Mouse (Mus musculus) heart, adult 2 months (tissue): ENCODE results near the gene Zfp423. TPM values are rescaled to one million over a fixed set of nuclear protein-coding genes. Genes with fewer than 3 reads are reported as not detected.

Experiments
- DNase-seq, 2 experiments: peaks; one replicate each; pipeline ENCODE4 v3.0.0; 2021
- H3K27ac ChIP-seq: fragments of 200-600 bp; 2 replicates; pipeline ENCODE4 v1.8.1; 2022
- H3K27me3 ChIP-seq: fragments of 200-500 bp; 2 replicates; pipeline ENCODE4 v1.6.1; 2012; ENCODE audit warnings: mild to moderate bottlenecking, low read length, inconsistent platforms, mixed read lengths; ENCODE audit not compliant: control insufficient read depth, insufficient read depth
- H3K36me3 ChIP-seq: fragments of 200-500 bp; 2 replicates; pipeline ENCODE4 v1.6.1; 2012; ENCODE audit warnings: low read length, inconsistent platforms; ENCODE audit not compliant: control insufficient read depth, insufficient read depth
- H3K4me1 ChIP-seq: fragments of 200-500 bp; 2 replicates; pipeline ENCODE4 v1.6.1; 2011; ENCODE audit warnings: low read length; ENCODE audit not compliant: control insufficient read depth, insufficient read depth
- H3K4me3 ChIP-seq: fragments of 200-600 bp; 2 replicates; pipeline ENCODE4 v1.8.1; 2022
- H3K79me2 ChIP-seq: fragments of 200-500 bp; replicated peaks from 2 replicates; pipeline ENCODE4 v1.6.1; 2012; ENCODE audit warnings: mild to moderate bottlenecking, inconsistent platforms, low read length, moderate library complexity, mixed read lengths; ENCODE audit not compliant: control insufficient read depth, insufficient read depth
- H3K9ac ChIP-seq: fragments of 200-500 bp; 2 replicates; pipeline ENCODE4 v1.6.1; 2012; ENCODE audit warnings: low read depth, mild to moderate bottlenecking, control low read depth, inconsistent platforms, low read length, mixed read lengths
- CTCF ChIP-seq: fragments of 200-600 bp; IDR thresholded peaks from 2 replicates; pipeline ENCODE4 v1.8.1; 2022; ENCODE audit warnings: antibody characterized with exemption, mild to moderate bottlenecking, moderate library complexity
- EP300 ChIP-seq: fragments of 200-500 bp; IDR thresholded peaks from 2 replicates; pipeline ENCODE4 v1.6.1; 2011; ENCODE audit warnings: low read depth, low read length, control low read depth; ENCODE audit not compliant: insufficient read depth
- POLR2A ChIP-seq: fragments of 200-500 bp; IDR thresholded peaks from 2 replicates; pipeline ENCODE4 v1.6.1; 2011; ENCODE audit warnings: mild to moderate bottlenecking, low read depth, low read length, control low read depth; ENCODE audit not compliant: insufficient read depth
- WGBS: fragments of 180-500 bp; shearing (Covaris S2); methylation state at CpG from one replicate; pipeline ENCODE4 v1.1.7; 2018; 5-methylcytosine and 5-hydroxymethylcytosine counted together
- intact Hi-C: fragments of 180-260 bp; cut with DNase I; formaldehyde crosslinking; loops from one replicate; pipeline ENCODE4 v1.15.1; 2025
- polyA plus RNA-seq: library from polyadenylated mRNA; depleted of rRNA; stranded (reverse); fragments of >200 nt; gene quantifications from 2 replicates; pipeline ENCODE4 v1.2.3, GENCODE M21; 2012
- total RNA-seq, 2 experiments: library from RNA; stranded (reverse); gene quantifications; 2 replicates each; pipeline ENCODE4 v1.2.3; 2021

Gene Zfp423
- total and polyA plus RNA-seq, 3 experiments: 4.3 to 5.3 (median 4.8) TPM

DNA sequence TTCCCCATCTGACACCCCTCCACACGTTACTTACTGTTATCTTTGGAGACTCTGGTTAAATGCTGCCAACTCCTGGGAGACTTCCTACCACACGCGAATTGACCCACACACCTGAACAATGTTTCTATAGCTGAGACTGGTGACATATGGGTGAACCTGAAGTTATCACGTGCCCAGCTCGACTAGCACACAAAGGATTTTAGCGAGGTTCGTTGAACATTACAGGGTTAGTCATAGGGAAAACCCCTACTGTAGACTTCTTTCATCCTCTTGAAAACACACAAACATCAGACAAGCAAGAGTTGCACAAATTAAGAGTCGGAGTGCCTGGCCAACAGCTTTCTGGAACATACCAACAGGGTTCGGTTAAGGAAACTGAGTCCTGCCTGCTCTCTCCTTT, 191.5 kb downstream of the Zfp423 start:
- H3K9ac ChIP-seq: no peak overlapping the region
- intact Hi-C loops: no loop called here
- no peak overlapping the region for H3K4me3 ChIP-seq
- 83% methylated on average over 9 of the region's 9 CpGs for WGBS
- H3K36me3 ChIP-seq: no peaks in the 10 kb centered on the region
- H3K79me2 ChIP-seq: no peaks in the 10 kb centered on the region; the same call in 1 of the 2 replicates
- H3K4me1 ChIP-seq: no peaks in the 10 kb centered on the region
- no peak for TF ChIP-seq POLR2A
- no peak for TF ChIP-seq EP300
- no peak for TF ChIP-seq CTCF
- H3K27me3 ChIP-seq: no peaks in the 10 kb centered on the region
- DNase-seq: no peak
- H3K27ac ChIP-seq: no peak overlapping the region

DNA sequence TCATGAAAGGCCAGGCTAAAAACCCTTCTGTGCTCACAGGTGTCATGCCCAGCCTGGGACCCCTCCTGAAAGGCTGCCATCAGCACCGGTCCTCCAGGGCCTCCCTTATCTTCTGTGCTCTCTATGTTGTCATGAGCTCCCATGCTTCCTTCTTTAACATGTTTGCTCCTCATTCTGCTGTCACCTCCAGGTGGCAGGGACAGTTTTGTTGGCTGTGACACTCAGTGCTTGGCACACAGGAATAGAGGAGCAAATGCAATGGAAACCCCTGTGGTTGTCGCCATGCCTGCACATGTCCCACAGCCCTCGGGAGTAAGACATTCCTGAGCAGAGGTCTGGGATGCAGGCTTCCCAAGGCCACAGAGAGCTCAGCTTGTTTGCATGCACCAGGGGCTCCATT, 194.1 kb downstream of the Zfp423 start:
- no peak overlapping the region for H3K9ac ChIP-seq
- H3K27me3 ChIP-seq: no peaks in the 10 kb centered on the region
- no peak overlapping the region for H3K27ac ChIP-seq
- 64% methylated on average over 3 of the region's 3 CpGs for WGBS
- H3K4me1 ChIP-seq: no peaks in the 10 kb centered on the region
- H3K79me2 ChIP-seq: no peaks in the 10 kb centered on the region; the same call in 1 of the 2 replicates
- no peaks in the 10 kb centered on the region for H3K36me3 ChIP-seq
- no peak for DNase-seq
- intact Hi-C loops: no loop called here
- H3K4me3 ChIP-seq: no peak overlapping the region
- TF ChIP-seq POLR2A: no peak
- no peak for TF ChIP-seq CTCF
- no peak for TF ChIP-seq EP300

- H3K9ac ChIP-seq: no peak overlapping the region
- DNase-seq: no peak
Observed at GRCm38 (mm10) chr8:87758750-87759149, 200.6 kb downstream of the Zfp423 start.

DNA sequence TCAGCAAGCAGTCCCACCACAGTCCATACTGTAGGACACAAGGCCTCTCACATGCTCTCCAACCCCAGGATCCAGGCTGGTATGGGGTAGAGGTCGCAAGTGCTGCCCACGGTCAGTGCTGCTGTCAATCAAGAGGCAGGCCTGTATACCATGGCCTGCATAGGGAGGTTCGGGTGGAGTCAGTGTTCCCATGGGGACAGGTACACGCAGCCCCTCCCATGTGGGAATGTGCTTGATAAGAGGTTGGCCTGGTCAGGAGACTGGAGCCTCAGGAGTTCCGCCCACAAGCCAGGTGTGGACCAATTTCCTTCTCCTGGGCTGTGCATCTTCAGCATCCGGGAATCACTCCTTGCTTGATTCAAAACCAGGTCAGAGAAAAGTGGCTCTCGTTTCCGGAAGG, 204.5 kb downstream of the Zfp423 start:
- intact Hi-C loops: no loop called here
- Histone ChIP-seq H3K27me3 (no peaks in the 10 kb centered on the region), H3K9ac (no peak overlapping the region), H3K79me2 (no peaks in the 10 kb centered on the region), H3K4me3 (no peak overlapping the region), H3K27ac (no peak overlapping the region), H3K36me3 (no peaks in the 10 kb centered on the region), H3K4me1 (no peaks in the 10 kb centered on the region)
- TF ChIP-seq EP300: no peak
- TF ChIP-seq CTCF: no peak
- no peak for TF ChIP-seq POLR2A
- no peak for DNase-seq
- WGBS: 89% methylated on average over 8 of the region's 8 CpGs

More at GRCm38 (mm10) chr8:87758750-87759149, 200.6 kb downstream of the Zfp423 start:
- no peaks in the 10 kb centered on the region for H3K4me1 ChIP-seq
- 76% methylated on average over 8 of the region's 8 CpGs for WGBS
- no peaks in the 10 kb centered on the region for H3K27me3 ChIP-seq
- H3K36me3 ChIP-seq: no peaks in the 10 kb centered on the region
- no peaks in the 10 kb centered on the region for H3K79me2 ChIP-seq
- H3K4me3 ChIP-seq: no peak overlapping the region
- intact Hi-C loops: no loop called here
- no peak overlapping the region for H3K27ac ChIP-seq
- no peak for TF ChIP-seq EP300

- 57% methylated on average over 2 of the region's 2 CpGs for WGBS
- TF ChIP-seq EP300: no peak
- TF ChIP-seq POLR2A: no peak
- TF ChIP-seq CTCF: no peak
- DNase-seq: no peak
- Histone ChIP-seq H3K79me2 (no peaks in the 10 kb centered on the region), H3K27me3 (no peaks in the 10 kb centered on the region), H3K9ac (no peak overlapping the region), H3K27ac (no peak overlapping the region), H3K36me3 (no peaks in the 10 kb centered on the region), H3K4me1 (no peaks in the 10 kb centered on the region), H3K4me3 (no peak overlapping the region)
- intact Hi-C loops: no loop called here
Observed at GRCm38 (mm10) chr8:87753636-87754035, 205.8 kb downstream of the Zfp423 start.

GRCm38 (mm10) chr8:87753148-87753547, 206.2 kb downstream of the Zfp423 start:
- H3K27me3 ChIP-seq: no peaks in the 10 kb centered on the region
- H3K4me3 ChIP-seq: no peak overlapping the region
- H3K9ac ChIP-seq: no peak overlapping the region
- no peaks in the 10 kb centered on the region for H3K4me1 ChIP-seq
- no peaks in the 10 kb centered on the region for H3K36me3 ChIP-seq
- WGBS: 60% methylated on average over 8 of the region's 8 CpGs
- TF ChIP-seq POLR2A: no peak
- TF ChIP-seq EP300: no peak
- TF ChIP-seq CTCF: peak; percentile 49
- no peaks in the 10 kb centered on the region for H3K79me2 ChIP-seq
- H3K27ac ChIP-seq: no peak overlapping the region
- intact Hi-C loops: no loop called here
- no peak for DNase-seq
